Mouse (Mus musculus): ENCODE measurements around the gene Pdzd2. TPM values are rescaled to one million over a fixed set of nuclear protein-coding genes. Genes with fewer than 3 reads are reported as not detected.
A peak's percentile ranks its signal among the peaks of the same experiment; 100 is the strongest.

Pdzd2 gene
- polyA plus RNA-seq, 1 experiment from 2014 or later, result 39.8 TPM

GRCm38 (mm10) chr15:12696889-12697288 lies 42.8 kb downstream of the Pdzd2 start:
- H3K27ac ChIP-seq, result no peak overlapping the region
- 54% methylated on average over 8 of the region's 8 CpGs for WGBS

GRCm38 (mm10) chr15:12689716-12690381 lies 49.9 kb downstream of the Pdzd2 start:
- Histone ChIP-seq H3K36me3 (no peaks in the 10 kb centered on the region), H3K27me3 (no peaks in the 10 kb centered on the region), H3K4me1 (no peaks in the 10 kb centered on the region), H3K4me2 (no peak overlapping the region), H3K27ac (no peak overlapping the region), H3K4me3 (no peak overlapping the region), H3K9ac (no peak overlapping the region), H3K9me3 (no peaks in the 10 kb centered on the region)
- no peak for ATAC-seq (ENCODE audit: insufficient number of reproducible peaks, low FRiP score, low TSS enrichment, low read depth)
- 85% methylated on average over 7 of the region's 7 CpGs for WGBS

More at GRCm38 (mm10) chr15:12696889-12697288, 42.8 kb downstream of the Pdzd2 start:
- peaks cover 15% of the 10 kb centered on the region for H3K4me1 ChIP-seq
- no peak for ATAC-seq (ENCODE audit: insufficient number of reproducible peaks, low FRiP score, low TSS enrichment, low read depth)
- H3K4me3 ChIP-seq, result no peak overlapping the region
- no peaks in the 10 kb centered on the region for H3K27me3 ChIP-seq
- no peak overlapping the region for H3K9ac ChIP-seq
- H3K36me3 ChIP-seq, result no peaks in the 10 kb centered on the region
- H3K9me3 ChIP-seq, result no peaks in the 10 kb centered on the region
- no peak overlapping the region for H3K4me2 ChIP-seq

- no peak for ATAC-seq (ENCODE audit: insufficient number of reproducible peaks, low FRiP score, low TSS enrichment, low read depth)
- no peaks in the 10 kb centered on the region for H3K9me3 ChIP-seq
- H3K4me3 ChIP-seq, result no peak overlapping the region
- no peak overlapping the region for H3K27ac ChIP-seq
- 21% methylated on average over 9 of the region's 9 CpGs for WGBS
- H3K27me3 ChIP-seq, result no peaks in the 10 kb centered on the region
- peaks cover 16% of the 10 kb centered on the region; the same call in 1 of the 2 replicates for H3K4me1 ChIP-seq
- no peak overlapping the region for H3K4me2 ChIP-seq
- H3K36me3 ChIP-seq, result no peaks in the 10 kb centered on the region
- H3K9ac ChIP-seq, result no peak overlapping the region
These were observed 57.2 kb downstream of the Pdzd2 start for GRCm38 (mm10) chr15:12682549-12682948.

GRCm38 (mm10) chr15:12681891-12682290 lies 57.8 kb downstream of the Pdzd2 start:
- Histone ChIP-seq H3K27me3 (no peaks in the 10 kb centered on the region), H3K4me3 (no peak overlapping the region), H3K4me1 (peaks cover 16% of the 10 kb centered on the region; the same call in 1 of the 2 replicates), H3K9me3 (no peaks in the 10 kb centered on the region), H3K4me2 (no peak overlapping the region), H3K9ac (no peak overlapping the region), H3K27ac (0 out of 2 replicates have a peak overlapping the region, but pooled peaks have one; percentile 76), H3K36me3 (no peaks in the 10 kb centered on the region)
- 84% methylated on average over 2 of the region's 2 CpGs for WGBS
- ATAC-seq (ENCODE audit: insufficient number of reproducible peaks, low FRiP score, low TSS enrichment, low read depth), result no peak

GRCm38 (mm10) chr15:12680750-12681149 lies 59.0 kb downstream of the Pdzd2 start:
- Histone ChIP-seq H3K27ac (peak overlapping the region; percentile 76), H3K4me1 (peaks cover 16% of the 10 kb centered on the region; the same call in 1 of the 2 replicates), H3K27me3 (no peaks in the 10 kb centered on the region), H3K9ac (no peak overlapping the region), H3K4me3 (no peak overlapping the region), H3K9me3 (no peaks in the 10 kb centered on the region), H3K36me3 (no peaks in the 10 kb centered on the region), H3K4me2 (peak overlapping the region; percentile 31)
- WGBS, result 26% methylated on average over 7 of the region's 7 CpGs
- ATAC-seq (ENCODE audit: insufficient number of reproducible peaks, low FRiP score, low TSS enrichment, low read depth), result peak; percentile 88

- no peak overlapping the region for H3K27ac ChIP-seq
- H3K36me3 ChIP-seq, result no peaks in the 10 kb centered on the region
- 76% methylated on average over 6 of the region's 6 CpGs for WGBS
- H3K4me2 ChIP-seq, result no peak overlapping the region
- H3K27me3 ChIP-seq, result no peaks in the 10 kb centered on the region
- H3K9me3 ChIP-seq, result no peaks in the 10 kb centered on the region
- no peak overlapping the region for H3K9ac ChIP-seq
- H3K4me3 ChIP-seq, result no peak overlapping the region
- peaks cover 16% of the 10 kb centered on the region; the same call in 1 of the 2 replicates for H3K4me1 ChIP-seq
- ATAC-seq (ENCODE audit: insufficient number of reproducible peaks, low FRiP score, low TSS enrichment, low read depth), result no peak
These were observed 59.7 kb downstream of the Pdzd2 start for GRCm38 (mm10) chr15:12679996-12680395.

- Histone ChIP-seq H3K4me1 (peaks cover 16% of the 10 kb centered on the region; the same call in 1 of the 2 replicates), H3K4me3 (no peak overlapping the region), H3K4me2 (no peak overlapping the region), H3K27ac (no peak overlapping the region), H3K36me3 (no peaks in the 10 kb centered on the region), H3K9ac (no peak overlapping the region), H3K27me3 (no peaks in the 10 kb centered on the region), H3K9me3 (no peaks in the 10 kb centered on the region)
- WGBS, result 64% methylated on average over 2 of the region's 2 CpGs
- no peak for ATAC-seq (ENCODE audit: insufficient number of reproducible peaks, low FRiP score, low TSS enrichment, low read depth)
These were observed 61.1 kb downstream of the Pdzd2 start for GRCm38 (mm10) chr15:12678540-12679112.

- Histone ChIP-seq H3K9me3 (no peaks in the 10 kb centered on the region), H3K9ac (no peak overlapping the region), H3K4me2 (no peak overlapping the region), H3K27me3 (no peaks in the 10 kb centered on the region), H3K36me3 (no peaks in the 10 kb centered on the region), H3K27ac (no peak overlapping the region), H3K4me1 (peaks cover 2% of the 10 kb centered on the region; the same call in 1 of the 2 replicates), H3K4me3 (no peak overlapping the region)
- no peak for ATAC-seq (ENCODE audit: insufficient number of reproducible peaks, low FRiP score, low TSS enrichment, low read depth)
- WGBS, result 62% methylated on average over 3 of the region's 3 CpGs
These were observed 64.4 kb downstream of the Pdzd2 start for GRCm38 (mm10) chr15:12675366-12675765.

GRCm38 (mm10) chr15:12674026-12674425 lies 65.7 kb downstream of the Pdzd2 start:
- H3K9ac ChIP-seq, result no peak overlapping the region
- no peaks in the 10 kb centered on the region; the same call in 1 of the 2 replicates for H3K4me1 ChIP-seq
- no peaks in the 10 kb centered on the region for H3K36me3 ChIP-seq
- no peaks in the 10 kb centered on the region for H3K27me3 ChIP-seq
- H3K4me2 ChIP-seq, result no peak overlapping the region
- no peak overlapping the region for H3K27ac ChIP-seq
- WGBS, result 88% methylated on average over 5 of the region's 5 CpGs
- no peak for ATAC-seq (ENCODE audit: insufficient number of reproducible peaks, low FRiP score, low TSS enrichment, low read depth)
- H3K4me3 ChIP-seq, result no peak overlapping the region
- no peaks in the 10 kb centered on the region for H3K9me3 ChIP-seq

- 20% methylated on average over 21 of the region's 21 CpGs for WGBS
- no peak overlapping the region for H3K9ac ChIP-seq
- peaks cover 6% of the 10 kb centered on the region for H3K4me1 ChIP-seq
- no peaks in the 10 kb centered on the region for H3K27me3 ChIP-seq
- H3K9me3 ChIP-seq, result no peaks in the 10 kb centered on the region
- H3K36me3 ChIP-seq, result no peaks in the 10 kb centered on the region
- ATAC-seq (ENCODE audit: insufficient number of reproducible peaks, low FRiP score, low TSS enrichment, low read depth), result no peak
- no peak overlapping the region; the same call in 1 of the 2 replicates for H3K27ac ChIP-seq
- peak overlapping the region; percentile 37 for H3K4me2 ChIP-seq
- no peak overlapping the region; the same call in 1 of the 2 replicates for H3K4me3 ChIP-seq
These were observed 71.8 kb downstream of the Pdzd2 start for GRCm38 (mm10) chr15:12667760-12668520.

- Histone ChIP-seq H3K36me3 (no peaks in the 10 kb centered on the region), H3K4me1 (peaks cover 6% of the 10 kb centered on the region), H3K9me3 (no peaks in the 10 kb centered on the region), H3K4me3 (no peak overlapping the region), H3K27me3 (no peaks in the 10 kb centered on the region), H3K27ac (no peak overlapping the region), H3K4me2 (no peak overlapping the region), H3K9ac (no peak overlapping the region)
- ATAC-seq (ENCODE audit: insufficient number of reproducible peaks, low FRiP score, low TSS enrichment, low read depth), result no peak
- WGBS, result 91% methylated on average over 6 of the region's 6 CpGs
These were observed 73.8 kb downstream of the Pdzd2 start for GRCm38 (mm10) chr15:12665946-12666345.

GRCm38 (mm10) chr15:12663351-12663750 lies 76.4 kb downstream of the Pdzd2 start:
- H3K27me3 ChIP-seq, result no peaks in the 10 kb centered on the region
- H3K4me1 ChIP-seq, result peaks cover 6% of the 10 kb centered on the region
- H3K9me3 ChIP-seq, result no peaks in the 10 kb centered on the region
- no peak for ATAC-seq (ENCODE audit: insufficient number of reproducible peaks, low FRiP score, low TSS enrichment, low read depth)
- no peak overlapping the region for H3K4me3 ChIP-seq
- H3K36me3 ChIP-seq, result no peaks in the 10 kb centered on the region
- 88% methylated on average over 9 of the region's 9 CpGs for WGBS
- H3K4me2 ChIP-seq, result no peak overlapping the region
- H3K27ac ChIP-seq, result no peak overlapping the region
- H3K9ac ChIP-seq, result no peak overlapping the region

Measured in limb, embryonic 15.5 days (tissue).